Mouse (Mus musculus): Measurements from ENCODE around the gene Atp5e. TPM values are rescaled to one million over a fixed set of nuclear protein-coding genes. Genes with fewer than 3 reads are reported as not detected.
A peak's percentile ranks its signal among the peaks of the same experiment; 100 is the strongest.

Gene Atp5e
- total and polyA plus RNA-seq, 3 experiments, result 251 to 699 (median 673) TPM

DNA sequence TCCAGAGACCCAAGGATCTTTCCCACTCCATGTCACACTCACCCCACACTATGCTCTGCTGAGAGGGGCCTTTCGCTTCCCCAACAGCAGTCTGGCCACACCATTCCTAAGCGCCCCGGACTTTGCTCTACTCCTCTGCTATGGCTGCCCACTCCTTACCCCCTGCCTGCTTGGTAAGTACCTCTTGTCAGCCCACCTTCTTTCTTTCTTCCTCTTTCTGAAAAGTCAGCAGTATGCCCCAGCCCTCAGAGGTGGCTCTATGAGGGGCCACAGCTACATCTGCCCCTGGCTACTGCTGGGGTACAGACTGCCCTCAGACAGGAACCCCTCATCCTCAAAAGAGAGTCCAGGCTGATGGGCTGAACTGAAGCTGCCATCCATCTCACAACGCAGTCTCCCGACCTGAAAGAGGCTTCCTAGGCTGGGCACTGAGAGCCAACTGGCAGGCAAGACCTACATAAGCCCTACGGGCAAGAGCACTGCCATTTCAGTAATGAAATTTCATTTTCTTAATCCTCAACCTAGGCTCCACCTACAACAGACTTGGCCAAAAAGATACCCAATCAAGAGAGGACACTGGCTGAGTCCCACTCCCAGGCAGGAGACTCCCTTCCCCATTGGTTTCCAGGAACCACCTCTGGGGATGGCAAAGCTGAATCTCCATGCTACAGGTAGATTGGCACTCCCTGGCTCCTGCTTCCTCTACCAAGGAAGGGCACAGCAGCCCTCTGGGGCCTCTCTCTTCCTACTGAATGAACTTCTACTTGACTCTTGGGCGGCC, 26.8 kb downstream of the Atp5e start:
- peak overlapping the region; percentile 20 for H3K27ac ChIP-seq (ENCODE audit: insufficient read depth, low read depth)

DNA sequence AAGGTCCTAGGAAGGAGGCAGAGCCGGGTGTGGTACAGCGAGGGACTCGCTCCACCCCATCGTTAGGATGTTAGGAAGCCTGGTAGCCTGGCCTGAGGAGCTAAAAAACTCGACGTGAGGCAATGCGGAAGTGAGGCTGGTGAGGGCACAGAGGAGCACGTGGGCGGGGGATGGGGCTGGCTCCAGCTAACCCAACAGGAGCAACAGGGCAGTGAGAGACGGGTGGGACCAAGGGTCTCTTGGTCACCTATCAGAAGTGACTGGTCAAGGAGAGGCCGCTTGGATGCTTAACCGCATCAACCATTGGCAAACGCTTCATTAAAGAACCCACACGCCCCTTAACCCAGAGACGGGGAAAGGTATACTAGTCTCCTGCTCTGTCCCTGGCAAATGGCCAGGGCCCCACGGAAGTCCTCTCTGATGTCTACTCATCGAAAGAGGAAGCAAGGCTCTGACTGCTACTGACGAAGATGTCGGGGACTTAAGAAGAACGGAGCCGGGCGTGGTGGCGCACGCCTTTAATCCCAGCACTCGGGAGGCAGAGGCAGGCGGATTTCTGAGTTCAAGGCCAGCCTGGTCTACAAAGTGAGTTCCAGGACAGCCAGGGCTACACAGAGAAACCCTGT, 27.7 kb downstream of the Atp5e start:
- in situ Hi-C loops (cut with MboI; ENCODE audit: low pct_ligation_motif_present, low pct_unique_long_range_greater_than_20kb, low sequenced_read_pairs) (no loop called here), dilution Hi-C loops (cut with MboI; ENCODE audit: extremely low pct_ligation_motif_present, extremely low pct_unique_long_range_greater_than_20kb, low sequenced_read_pairs) (no loop called here)
- DNase-seq (ENCODE audit: extremely low read depth), result no peak
- H3K27me3 ChIP-seq (replicated peaks), result no peaks in the 10 kb centered on the region
- H3K27ac ChIP-seq (ENCODE audit: insufficient read depth, low read depth), result peak overlapping the region; percentile 11; the same call in 1 of the 2 replicates
- H3K9me3 ChIP-seq (replicated peaks; ENCODE audit: low read length), result no peaks in the 10 kb centered on the region
- no peak overlapping the region for H3K4me3 ChIP-seq (replicated peaks in 1 of 3; ENCODE audit: low read depth in 2 of 3, low read length in 2 of 3, poor library complexity in 1 of 3)
- peaks cover 35 to 54% of the 10 kb centered on the region in 2 experiments for H3K36me3 ChIP-seq (replicated peaks in 1 of 2; ENCODE audit: control insufficient read depth in 1 of 2, insufficient read depth in 1 of 2, low read length in 1 of 2)
- TF ChIP-seq CHD2 (IDR thresholded peaks at IDR 0.05; ENCODE audit: low read length), result no peak
- TF ChIP-seq RAD21 (IDR thresholded peaks at IDR 0.05; ENCODE audit: low read depth, low read length), result no peak
- no peak for TF ChIP-seq IRF4 (IDR thresholded peaks at IDR 0.05; ENCODE audit: low read depth, low read length)
- 0 out of 2 replicates have a peak, but pooled peaks have one; percentile 42 for TF ChIP-seq BHLHE40 (IDR thresholded peaks at IDR 0.05; ENCODE audit: low read depth, low read length)
- no peak for TF ChIP-seq TCF12 (IDR thresholded peaks at IDR 0.05; ENCODE audit: low read depth, low read length)
- no peak for TF ChIP-seq MAZ (IDR thresholded peaks at IDR 0.05; ENCODE audit: low read depth, low read length)
- TF ChIP-seq ZC3H11A (IDR thresholded peaks at IDR 0.05; ENCODE audit: low read depth, low read length), result no peak
- TF ChIP-seq SIN3A (IDR thresholded peaks at IDR 0.05; ENCODE audit: low read length), result peak; percentile 26; the same call in 1 of the 2 replicates
- peak; percentile 52; the same call in 1 of the 2 replicates for TF ChIP-seq ELF1 (IDR thresholded peaks at IDR 0.05; ENCODE audit: low read depth, low read length)
- TF ChIP-seq ZKSCAN1 (IDR thresholded peaks at IDR 0.05; ENCODE audit: borderline replicate concordance, low read depth, low read length), result no peak
- no peak for TF ChIP-seq JUN (IDR thresholded peaks at IDR 0.05; ENCODE audit: insufficient read depth, low read depth, low read length)
- no peak for TF ChIP-seq E2F4 (IDR thresholded peaks at IDR 0.05; ENCODE audit: insufficient replicate concordance, low read depth, low read length)
- TF ChIP-seq ETS1 (conservative IDR thresholded peaks at IDR 0.05; ENCODE audit: low read depth, low read length), result no peak
- TF ChIP-seq EP300 (IDR thresholded peaks at IDR 0.05; ENCODE audit: low read length), result no peak
- no peak for TF ChIP-seq KAT2A (IDR thresholded peaks at IDR 0.05; ENCODE audit: insufficient replicate concordance, low read length)
- peak; percentile 76 for TF ChIP-seq MAX (IDR thresholded peaks at IDR 0.05; ENCODE audit: low read length)
- TF ChIP-seq ZMIZ1 (IDR thresholded peaks at IDR 0.05; ENCODE audit: low read depth, low read length), result no peak
- TF ChIP-seq MEF2A (IDR thresholded peaks at IDR 0.05; ENCODE audit: borderline replicate concordance, low read depth, low read length), result no peak
- peak; percentile 90 for TF ChIP-seq MYC (IDR thresholded peaks at IDR 0.05; ENCODE audit: low read depth, low read length)
- peak; percentile 15; the same call in 1 of the 2 replicates for TF ChIP-seq POLR2A (IDR thresholded peaks at IDR 0.05; ENCODE audit: low read depth, low read length)
- peaks cover 21 to 59% of the 10 kb centered on the region in 2 experiments for H3K4me1 ChIP-seq (ENCODE audit: control insufficient read depth in 1 of 2, insufficient read depth in 2 of 2)
- no peak overlapping the region for H3K9ac ChIP-seq (ENCODE audit: insufficient read depth, low read depth)
- H3K4me2 ChIP-seq (ENCODE audit: insufficient read depth, low read depth, poor library complexity, severe bottlenecking), result no peak overlapping the region
- peaks cover 29% of the 10 kb centered on the region for H3K79me2 ChIP-seq (replicated peaks; ENCODE audit: control insufficient read depth, extremely low read depth, insufficient read depth, poor library complexity, severe bottlenecking)

More for the DNA sequence above, 26.8 kb downstream of the Atp5e start:
- in situ Hi-C loops (cut with MboI; ENCODE audit: low pct_ligation_motif_present, low pct_unique_long_range_greater_than_20kb, low sequenced_read_pairs), result no loop called here
- Histone ChIP-seq H3K4me1 (ENCODE audit: control insufficient read depth in 1 of 2, insufficient read depth in 2 of 2) (peaks cover 27 to 65% of the 10 kb centered on the region in 2 experiments), H3K4me2 (ENCODE audit: insufficient read depth, low read depth, poor library complexity, severe bottlenecking) (peak overlapping the region; percentile 67), H3K9ac (ENCODE audit: insufficient read depth, low read depth) (peak overlapping the region; percentile 61), H3K9me3 (replicated peaks; ENCODE audit: low read length) (no peaks in the 10 kb centered on the region), H3K36me3 (replicated peaks in 1 of 2; ENCODE audit: control insufficient read depth in 1 of 2, insufficient read depth in 1 of 2, low read length in 1 of 2) (peaks cover 33 to 46% of the 10 kb centered on the region in 2 experiments), H3K27me3 (replicated peaks) (no peaks in the 10 kb centered on the region), H3K4me3 (replicated peaks in 1 of 3; ENCODE audit: low read depth in 2 of 3, low read length in 2 of 3, poor library complexity in 1 of 3) (peak overlapping the region; percentile 73 to 97 (median 96)), H3K79me2 (replicated peaks; ENCODE audit: control insufficient read depth, extremely low read depth, insufficient read depth, poor library complexity, severe bottlenecking) (peaks cover 29% of the 10 kb centered on the region)
- DNase-seq (ENCODE audit: extremely low read depth), result no peak
- TF ChIP-seq TBP (conservative IDR thresholded peaks at IDR 0.05; ENCODE audit: low read depth, low read length) (no peak), BHLHE40 (IDR thresholded peaks at IDR 0.05; ENCODE audit: low read depth, low read length) (no peak), NELFE (IDR thresholded peaks at IDR 0.05; ENCODE audit: low read depth, low read length) (no peak), MAZ (IDR thresholded peaks at IDR 0.05; ENCODE audit: low read depth, low read length) (no peak), USF1 (IDR thresholded peaks at IDR 0.05; ENCODE audit: low read depth, low read length) (no peak), PAX5 (IDR thresholded peaks at IDR 0.05; ENCODE audit: low read length) (no peak), ZMIZ1 (IDR thresholded peaks at IDR 0.05; ENCODE audit: low read depth, low read length) (no peak), IRF4 (IDR thresholded peaks at IDR 0.05; ENCODE audit: low read depth, low read length) (no peak), GABPA (IDR thresholded peaks at IDR 0.05; ENCODE audit: insufficient replicate concordance, low read depth, low read length) (no peak), CHD2 (IDR thresholded peaks at IDR 0.05; ENCODE audit: low read length) (no peak), ZC3H11A (IDR thresholded peaks at IDR 0.05; ENCODE audit: low read depth, low read length) (no peak), NRF1 (IDR thresholded peaks at IDR 0.05; ENCODE audit: low read depth, low read length) (no peak), ETS1 (conservative IDR thresholded peaks at IDR 0.05; ENCODE audit: low read depth, low read length) (no peak), ZKSCAN1 (IDR thresholded peaks at IDR 0.05; ENCODE audit: borderline replicate concordance, low read depth, low read length) (no peak)
- dilution Hi-C loops (cut with MboI; ENCODE audit: extremely low pct_ligation_motif_present, extremely low pct_unique_long_range_greater_than_20kb, low sequenced_read_pairs), result no loop called here
